Mouse (Mus musculus) heart, postnatal 14 days (tissue): ENCODE measurements around the gene Mbnl1. TPM values are rescaled to one million over a fixed set of nuclear protein-coding genes. Genes with fewer than 3 reads are reported as not detected.
A peak's percentile ranks its signal among the peaks of the same experiment; 100 is the strongest.
"Not testable (repeated sequence)": the region's sequence is repeated elsewhere in the genome, so short reads cannot be mapped to it uniquely, and the experiment has no call there.

Experiments used
- DNase-seq, 2 experiments: peaks; one replicate each; pipeline ENCODE4 v3.0.0; 2021 to 2022
- intact Hi-C: fragments of 180-260 bp; cut with DNase I; formaldehyde crosslinking; loops from one replicate; pipeline ENCODE4 v1.15.1; 2025
- long read RNA-seq, 2 experiments: library from polyadenylated mRNA; stranded (forward); transcript quantifications; one replicate each; pipeline ENCODE4 v2.0.0; 2021
- total RNA-seq, 2 experiments: library from RNA; stranded (reverse); gene quantifications; 2 replicates each; pipeline ENCODE4 v1.2.3; 2021

Mbnl1 gene
- 100 to 1,000 TPM; 182 to 189 TPM for total RNA-seq
- long read RNA-seq, experiment 1, full-length matches to known transcripts: 1 of 36 reads
- long read RNA-seq, experiment 1, partial matches to known transcripts: 18 of 36 reads
- long read RNA-seq, experiment 1, other reads (novel, unspliced or antisense): 17 of 36 reads
- long read RNA-seq, experiment 2, full-length matches to known transcripts: 3 of 38 reads
- long read RNA-seq, experiment 2, partial matches to known transcripts: 15 of 38 reads
- long read RNA-seq, experiment 2, other reads (novel, unspliced or antisense): 20 of 38 reads

GRCm38 (mm10) chr3:60472681-60473177 is at the start of gene Mbnl1:
Mbnl1 (plus strand) TSS chr3:60472830.
- intact Hi-C loops: loop anchor here (10.0 kb wide), 1 partner anchor 712 kb away; no protein-coding TSS in a partner anchor
- no peak for DNase-seq

GRCm38 (mm10) chr3:60424148-60424547 is 48.5 kb upstream of the Mbnl1 start:
- intact Hi-C loops: no loop called here

GRCm38 (mm10) chr3:60429049-60429448 is 43.6 kb upstream of the Mbnl1 start:
- DNase-seq: no peak
- intact Hi-C loops: no loop called here

More at GRCm38 (mm10) chr3:60424148-60424547, 48.5 kb upstream of the Mbnl1 start:
- DNase-seq: no peak

- intact Hi-C loops: no loop called here
Observed at GRCm38 (mm10) chr3:60437254-60437653, 35.4 kb upstream of the Mbnl1 start.

GRCm38 (mm10) chr3:60437678-60438232 is 34.9 kb upstream of the Mbnl1 start:
- intact Hi-C loops: no loop called here

More at GRCm38 (mm10) chr3:60437254-60437653, 35.4 kb upstream of the Mbnl1 start:
- DNase-seq: no peak

GRCm38 (mm10) chr3:60438715-60439114 is 33.9 kb upstream of the Mbnl1 start:
- intact Hi-C loops: no loop called here
- no peak for DNase-seq

More at GRCm38 (mm10) chr3:60437678-60438232, 34.9 kb upstream of the Mbnl1 start:
- peak; percentile 61 to 63 for DNase-seq

GRCm38 (mm10) chr3:60461828-60462521 is 10.7 kb upstream of the Mbnl1 start:
- intact Hi-C loops: no loop called here
- DNase-seq: no peak

- intact Hi-C loops, DNase-seq: not testable (repeated sequence)
Observed at GRCm38 (mm10) chr3:60468667-60469066, 4.0 kb upstream of the Mbnl1 start.

- DNase-seq, intact Hi-C loops: not testable (repeated sequence)
Observed at GRCm38 (mm10) chr3:60469170-60469805, 3.3 kb upstream of the Mbnl1 start.

- intact Hi-C loops: loop anchor here (10.0 kb wide), 1 partner anchor 713 kb away; no protein-coding TSS in a partner anchor
- no peak for DNase-seq
Observed at GRCm38 (mm10) chr3:60472011-60472680, 484 bp upstream of the Mbnl1 start.

GRCm38 (mm10) chr3:60473861-60474653 is 1.4 kb downstream of the Mbnl1 start:
- DNase-seq: no peak
- intact Hi-C loops: loop anchor here (10.0 kb wide), 1 partner anchor 711 kb away; no protein-coding TSS in a partner anchor

GRCm38 (mm10) chr3:60474654-60474972 is 2.0 kb downstream of the Mbnl1 start:
- DNase-seq: no peak
- intact Hi-C loops: loop anchor here (10.0 kb wide), 1 partner anchor 710 kb away; no protein-coding TSS in a partner anchor

- intact Hi-C loops: loop anchor here (10.0 kb wide), 1 partner anchor 710 kb away; no protein-coding TSS in a partner anchor
- no peak for DNase-seq
Observed at GRCm38 (mm10) chr3:60475055-60475454, 2.4 kb downstream of the Mbnl1 start.

- no peak for DNase-seq
- intact Hi-C loops: loop anchor here (10.0 kb wide), 1 partner anchor 708 kb away; no protein-coding TSS in a partner anchor
Observed at GRCm38 (mm10) chr3:60476751-60477255, 4.2 kb downstream of the Mbnl1 start.

- DNase-seq: no peak
- intact Hi-C loops: loop anchor here (10.0 kb wide), 1 partner anchor 706 kb away; no protein-coding TSS in a partner anchor
Observed at GRCm38 (mm10) chr3:60478433-60478832, 5.8 kb downstream of the Mbnl1 start.

- intact Hi-C loops: no loop called here
- DNase-seq: no peak
Observed at GRCm38 (mm10) chr3:60480716-60481115, 8.1 kb downstream of the Mbnl1 start.

- no peak for DNase-seq
- intact Hi-C loops: no loop called here
Observed at GRCm38 (mm10) chr3:60481740-60482399, 9.2 kb downstream of the Mbnl1 start.

- DNase-seq: no peak
- intact Hi-C loops: no loop called here
Observed at GRCm38 (mm10) chr3:60483305-60483704, 10.7 kb downstream of the Mbnl1 start.
